Mouse (Mus musculus) forelimb bud, embryonic 11.5 days (tissue): ENCODE measurements at regions not wholly inside any gene's neighbourhood (a gene's known extent, or its start where the extent isn't known, plus 50 kb on each side); places are given as distances from the start of the nearest gene placed in this dataset.

Source experiments
- DNase-seq: peaks from one replicate; pipeline ENCODE4 v3.0.0-alpha.2; 2012; ENCODE audit warnings: low read depth, low spot score

DNA sequence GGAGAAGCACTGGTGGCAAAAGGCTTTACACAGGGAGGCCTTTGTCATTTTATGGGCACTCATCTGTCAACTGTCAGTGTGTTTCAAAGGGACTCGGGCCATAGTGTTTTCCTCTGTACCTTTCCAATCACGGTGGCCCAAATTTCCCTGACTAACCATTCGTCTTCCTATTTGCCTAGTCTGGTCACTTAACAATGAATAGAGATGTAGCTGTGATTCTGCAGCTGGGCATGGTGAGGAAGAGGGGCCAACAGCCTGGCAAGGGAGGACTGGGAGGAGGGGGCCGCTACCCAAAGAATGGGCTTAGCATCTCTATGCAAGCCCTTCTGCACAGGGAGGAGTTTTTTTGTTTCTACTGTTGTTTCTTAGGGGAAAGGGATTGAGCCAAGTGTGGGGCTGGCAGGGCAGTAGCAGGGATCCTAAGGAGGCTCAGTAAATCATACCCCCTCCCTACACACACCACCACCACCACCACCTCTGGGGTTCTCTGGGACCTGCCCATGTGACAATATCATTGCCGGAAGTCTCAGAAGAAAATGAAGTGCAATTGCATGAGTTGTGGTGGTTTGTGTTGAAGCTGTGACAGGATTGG is 367.2 kb downstream of the Nkx6-1 start:
- no peak for DNase-seq

DNA sequence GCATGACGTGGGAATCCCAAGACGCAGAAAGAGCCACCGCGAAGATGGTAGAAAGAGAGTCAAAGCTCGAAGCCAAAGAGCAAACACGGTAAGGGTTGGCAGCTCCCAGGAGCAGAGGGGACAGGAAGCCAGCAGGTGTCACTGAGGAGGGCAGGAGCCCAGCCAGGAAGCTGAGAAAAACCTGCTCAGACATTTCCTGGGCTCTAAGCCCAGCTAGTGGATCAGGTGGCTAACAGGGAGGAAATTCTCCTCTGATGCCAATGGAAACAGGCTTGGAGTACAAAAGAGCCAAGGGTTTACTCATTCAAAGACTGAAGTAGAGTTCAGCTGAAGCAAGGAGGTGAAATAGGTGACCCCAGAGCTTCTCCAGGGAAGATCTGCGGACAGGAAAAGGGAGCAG is 368.9 kb downstream of the Nkx6-1 start:
- no peak for DNase-seq

DNA sequence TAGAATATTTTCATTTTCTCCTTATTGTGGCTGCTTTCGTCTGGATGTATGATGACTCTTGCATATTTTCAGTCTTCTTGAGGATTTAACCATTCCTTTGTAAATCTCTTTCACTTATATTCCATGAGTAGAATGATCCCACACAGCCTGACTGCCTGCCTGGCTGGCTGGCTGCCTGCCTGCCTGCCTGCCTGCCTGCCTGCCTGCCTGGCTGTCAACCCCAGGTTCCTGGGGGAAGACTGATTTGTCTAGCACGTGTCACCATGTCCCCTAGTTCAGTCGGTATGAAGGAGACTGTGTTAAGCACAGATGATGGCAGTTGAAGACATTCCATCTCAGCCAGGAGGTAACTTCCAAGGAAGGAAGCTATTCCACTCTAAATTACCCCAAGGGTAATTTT is 370.8 kb downstream of the Nkx6-1 start:
- DNase-seq = no peak

- DNase-seq = peak; percentile 10
Measured at GRCm38 (mm10) chr5:101288358-101288757, 376.4 kb downstream of the Nkx6-1 start.

DNA sequence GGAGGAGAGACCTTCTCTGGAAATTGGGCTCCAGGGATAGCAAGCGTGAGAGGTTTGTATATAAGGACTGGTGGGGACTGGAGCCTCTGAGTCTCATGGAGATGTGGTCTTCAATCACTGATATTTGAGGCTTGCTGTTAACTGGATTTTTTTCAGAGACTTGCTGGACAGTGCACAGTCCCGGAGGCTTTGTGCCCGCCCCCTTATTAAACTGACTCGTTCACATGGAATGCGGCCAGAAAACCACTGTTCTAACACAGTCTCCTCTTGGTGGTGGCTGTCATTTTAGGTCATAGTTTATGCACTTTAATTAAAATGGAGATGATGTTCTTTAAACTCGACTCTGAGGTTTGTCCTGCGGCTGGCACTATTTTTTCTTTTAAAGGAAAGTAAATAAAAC is 378.9 kb downstream of the Nkx6-1 start:
- DNase-seq = no peak

- no peak for DNase-seq
Measured at GRCm38 (mm10) chr5:101250474-101250873, 405.0 kb downstream of the Gpat3 start.

GRCm38 (mm10) chr5:101242651-101243050 is 397.1 kb downstream of the Gpat3 start:
- DNase-seq = no peak

DNA sequence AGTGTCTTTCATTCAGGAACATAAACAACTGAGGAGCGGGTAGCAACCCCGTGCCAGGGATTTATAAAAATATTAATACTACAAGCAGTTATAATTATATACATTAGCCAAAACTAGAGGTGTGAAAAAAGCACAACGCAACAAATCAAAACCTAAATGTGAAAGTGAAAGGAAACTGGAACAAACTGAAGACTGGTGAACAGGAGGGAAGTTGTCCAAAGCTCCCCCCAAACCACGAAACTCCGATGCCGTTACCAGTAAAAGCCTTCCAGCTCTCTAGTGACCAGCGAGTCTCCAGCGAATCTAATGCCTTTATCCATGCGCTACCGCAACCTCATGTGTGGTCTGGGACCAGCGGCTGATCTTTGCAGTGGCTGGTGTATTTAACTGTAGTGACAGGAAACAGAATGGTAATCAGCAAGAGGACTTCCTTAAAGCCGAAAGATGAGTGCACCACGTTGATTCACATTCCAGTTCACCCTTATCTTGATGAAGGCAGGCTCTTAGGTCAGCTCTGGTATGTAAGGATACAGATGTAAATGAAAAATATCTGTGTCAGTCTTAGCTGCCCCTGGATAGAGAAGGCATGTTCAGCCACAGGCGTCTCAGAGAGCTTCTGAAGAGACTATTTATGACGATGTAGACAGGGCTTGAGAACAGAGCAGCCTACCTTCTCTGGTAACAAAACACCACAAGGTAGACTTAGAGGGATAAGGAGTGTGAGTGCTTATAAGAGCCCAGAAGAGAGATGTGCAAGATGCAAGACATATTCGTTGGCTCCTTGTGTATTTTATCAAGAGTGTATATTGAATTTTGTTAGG is 394.0 kb downstream of the Gpat3 start:
- DNase-seq = no peak

- peak; percentile 13 for DNase-seq
Measured at GRCm38 (mm10) chr5:101236163-101236693, 390.7 kb downstream of the Gpat3 start.

- no peak for DNase-seq
Measured at GRCm38 (mm10) chr5:101222390-101222789, 376.9 kb downstream of the Gpat3 start.

- no peak for DNase-seq
Measured at GRCm38 (mm10) chr5:101218082-101218481, 372.6 kb downstream of the Gpat3 start.

GRCm38 (mm10) chr5:101216837-101217571 is 371.5 kb downstream of the Gpat3 start:
- DNase-seq = no peak

DNA sequence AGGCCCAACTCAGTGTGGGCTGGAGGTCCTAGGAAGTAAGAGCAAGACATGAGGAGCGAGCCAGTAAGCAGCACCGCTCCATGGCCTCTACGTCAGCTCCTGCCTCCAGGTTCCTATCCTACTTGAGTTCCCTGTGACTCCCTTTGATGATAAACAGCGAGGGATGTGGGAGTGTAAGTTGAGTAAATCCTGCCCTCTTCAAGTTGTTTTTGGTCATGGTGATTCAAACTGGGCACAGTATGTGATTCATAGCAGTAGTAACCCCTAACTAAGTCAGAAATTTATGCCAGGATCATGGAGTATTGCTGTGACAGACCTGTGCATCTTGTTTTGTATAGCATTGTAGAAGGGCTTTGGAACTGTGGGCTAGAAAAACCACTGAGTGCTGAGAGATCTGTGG is 366.5 kb downstream of the Gpat3 start:
- DNase-seq = no peak

- no peak for DNase-seq
Measured at GRCm38 (mm10) chr5:101208150-101208549, 362.6 kb downstream of the Gpat3 start.

GRCm38 (mm10) chr5:101195501-101195900 is 350.0 kb downstream of the Gpat3 start:
- DNase-seq = no peak

GRCm38 (mm10) chr5:101190976-101191375 is 345.5 kb downstream of the Gpat3 start:
- DNase-seq = no peak

- DNase-seq = no peak
Measured at GRCm38 (mm10) chr5:101173183-101173582, 327.7 kb downstream of the Gpat3 start.

- DNase-seq = no peak
Measured at GRCm38 (mm10) chr5:101172782-101173181, 327.3 kb downstream of the Gpat3 start.

GRCm38 (mm10) chr5:101169074-101169473 is 323.6 kb downstream of the Gpat3 start:
- no peak for DNase-seq

DNA sequence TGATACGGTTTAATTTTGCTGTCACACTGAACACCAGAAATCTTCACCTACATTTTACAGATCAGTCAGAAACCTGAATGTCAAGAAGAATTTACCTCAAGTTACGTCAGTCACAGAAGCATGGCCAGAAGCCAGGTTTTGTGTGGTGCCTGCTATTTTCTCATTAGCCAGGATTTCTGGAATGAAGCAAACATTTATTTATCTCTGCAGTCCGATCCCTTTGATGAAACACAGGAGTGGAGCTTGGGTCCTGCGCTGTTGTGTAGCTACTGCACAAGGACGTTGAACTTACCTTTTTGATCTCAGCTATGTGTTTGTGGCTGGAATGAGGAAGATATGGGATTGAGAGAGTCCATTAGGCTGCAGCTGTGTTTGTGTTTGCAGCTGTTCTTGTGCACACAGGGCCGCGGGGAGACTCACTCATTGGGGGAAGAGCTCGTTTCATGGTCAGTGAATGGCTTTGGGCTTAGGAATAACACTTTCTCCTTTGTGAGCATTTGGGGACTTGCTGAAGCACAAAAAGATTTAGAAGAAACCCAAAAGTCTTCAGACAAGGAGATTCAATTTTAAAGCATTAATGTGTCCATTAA is 318.2 kb downstream of the Gpat3 start:
- no peak for DNase-seq

GRCm38 (mm10) chr5:101163112-101163511 is 317.6 kb downstream of the Gpat3 start:
- DNase-seq = no peak

- DNase-seq = no peak
Measured at GRCm38 (mm10) chr5:101157416-101157815, 311.9 kb downstream of the Gpat3 start.
